Mouse (Mus musculus) C2C12 (cell line): ENCODE measurements around the gene Gm37240. TPM values are rescaled to one million over a fixed set of nuclear protein-coding genes. Genes with fewer than 3 reads are reported as not detected.

ENCODE experiments used
- H3K27me3 ChIP-seq: one replicate; pipeline ENCODE4 v1.6.1; 2011; ENCODE audit not compliant: control insufficient read depth, insufficient read depth, insufficient read length
- H3K36me3 ChIP-seq: one replicate; pipeline ENCODE4 v1.6.1; 2011; ENCODE audit not compliant: control insufficient read depth, insufficient read depth
- H3K4me3 ChIP-seq: one replicate; pipeline ENCODE4 v1.5.1; 2011; ENCODE audit warnings: mild to moderate bottlenecking, control low read depth; ENCODE audit not compliant: poor library complexity, insufficient read depth, severe bottlenecking
- H3K79me2 ChIP-seq: one replicate; pipeline ENCODE4 v1.6.1; 2011; ENCODE audit not compliant: control insufficient read depth, insufficient read depth
- H3K79me3 ChIP-seq: one replicate; pipeline ENCODE4 v1.6.1; 2011; ENCODE audit warnings: low read depth, control low read depth
- H3ac ChIP-seq: one replicate; pipeline ENCODE3; 2011; ENCODE audit warnings: low read depth; ENCODE audit not compliant: control insufficient read depth, insufficient read length
- CEBPB ChIP-seq: IDR thresholded peaks from one replicate; pipeline ENCODE4 v1.6.1; 2011; ENCODE audit warnings: low read depth, mild to moderate bottlenecking, control low read depth, moderate library complexity
- CTCF ChIP-seq: IDR thresholded peaks from one replicate; pipeline ENCODE4 v1.5.1; 2011; ENCODE audit not compliant: control insufficient read depth, insufficient read depth, insufficient read length
- FOSL1 ChIP-seq: IDR thresholded peaks from one replicate; pipeline ENCODE4 v1.8.0; 2011; ENCODE audit warnings: mild to moderate bottlenecking, low read length; ENCODE audit not compliant: poor library complexity, insufficient read depth, severe bottlenecking
- MAX ChIP-seq: IDR thresholded peaks from one replicate; pipeline ENCODE4 v1.6.1; 2011; ENCODE audit warnings: mild to moderate bottlenecking, control low read depth
- MYOD1 ChIP-seq: IDR thresholded peaks from one replicate; pipeline ENCODE4 v1.6.1; 2011; ENCODE audit warnings: low read depth; ENCODE audit not compliant: control insufficient read depth, insufficient read length
- MYOG ChIP-seq: IDR thresholded peaks from one replicate; pipeline ENCODE4 v1.6.1; 2011; ENCODE audit not compliant: control insufficient read depth, insufficient read length; ENCODE audit errors: extremely low read depth
- USF1 ChIP-seq: IDR thresholded peaks from one replicate; pipeline ENCODE4 v1.6.1; 2011; ENCODE audit warnings: low read depth, mild to moderate bottlenecking, control low read depth, moderate library complexity
- polyA plus RNA-seq: library from polyadenylated mRNA; unstranded; fragments of >200 nt; fragmentation: generic; extraction: Trizol; gene quantifications from one replicate; pipeline ENCODE4 v1.2.1, GENCODE M21; 2012; ENCODE audit warnings: missing spikeins

The Gm37240 gene
- polyA plus RNA-seq, 1 experiment = 7.3 TPM

GRCm38 (mm10) chr3:84645156-84646006, 1241.9 kb downstream of the Gm37240 start:
- H3K36me3 ChIP-seq = no peaks in the 10 kb centered on the region
- no peaks in the 10 kb centered on the region for H3K79me2 ChIP-seq
- no peak overlapping the region for H3ac ChIP-seq
- H3K27me3 ChIP-seq = no peaks in the 10 kb centered on the region
- H3K4me3 ChIP-seq = no peak overlapping the region
- TF ChIP-seq USF1 (no peak), CEBPB (no peak), MYOD1 (no peak), MYOG (no peak), CTCF (no peak), MAX (no peak), FOSL1 (no peak)
- no peaks in the 10 kb centered on the region for H3K79me3 ChIP-seq

GRCm38 (mm10) chr3:84642942-84643341, 1244.4 kb downstream of the Gm37240 start:
- Histone ChIP-seq H3K4me3 (no peak overlapping the region), H3K79me2 (no peaks in the 10 kb centered on the region), H3K36me3 (no peaks in the 10 kb centered on the region), H3ac (no peak overlapping the region), H3K27me3 (no peaks in the 10 kb centered on the region), H3K79me3 (no peaks in the 10 kb centered on the region)
- no peak for TF ChIP-seq MYOG

- no peaks in the 10 kb centered on the region for H3K27me3 ChIP-seq
- H3K79me2 ChIP-seq = no peaks in the 10 kb centered on the region
- H3K4me3 ChIP-seq = no peak overlapping the region
- no peak overlapping the region for H3ac ChIP-seq
- H3K36me3 ChIP-seq = no peaks in the 10 kb centered on the region
- TF ChIP-seq CTCF = no peak
- no peak for TF ChIP-seq MAX
- no peak for TF ChIP-seq CEBPB
- no peak for TF ChIP-seq FOSL1
- no peak for TF ChIP-seq MYOG
- TF ChIP-seq MYOD1 = no peak
- no peak for TF ChIP-seq USF1
- no peaks in the 10 kb centered on the region for H3K79me3 ChIP-seq
Observed at GRCm38 (mm10) chr3:84641391-84641790, 1245.9 kb downstream of the Gm37240 start.

DNA sequence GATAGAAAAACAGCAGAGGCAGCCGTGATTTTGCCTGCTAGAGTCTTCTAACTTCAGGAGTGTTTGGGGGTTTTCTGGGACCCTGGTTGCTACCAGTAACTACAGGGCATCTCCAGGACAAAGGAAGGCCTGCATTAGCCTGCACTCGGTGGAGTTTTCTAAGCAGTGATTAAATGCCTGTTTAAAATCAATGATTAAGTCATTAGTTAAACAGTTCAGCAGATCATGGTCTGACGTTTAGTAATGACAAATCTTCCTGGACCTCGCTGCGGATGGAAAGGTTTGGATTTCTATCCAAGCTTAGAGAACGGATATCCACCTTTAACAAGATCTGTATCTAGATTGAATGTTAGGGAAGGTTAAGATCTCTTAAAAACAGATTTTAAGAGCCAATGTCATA, 1246.8 kb downstream of the Gm37240 start:
- Histone ChIP-seq H3K36me3 (no peaks in the 10 kb centered on the region), H3ac (no peak overlapping the region), H3K79me2 (no peaks in the 10 kb centered on the region), H3K4me3 (no peak overlapping the region), H3K79me3 (no peaks in the 10 kb centered on the region), H3K27me3 (no peaks in the 10 kb centered on the region)
- no peak for TF ChIP-seq FOSL1

DNA sequence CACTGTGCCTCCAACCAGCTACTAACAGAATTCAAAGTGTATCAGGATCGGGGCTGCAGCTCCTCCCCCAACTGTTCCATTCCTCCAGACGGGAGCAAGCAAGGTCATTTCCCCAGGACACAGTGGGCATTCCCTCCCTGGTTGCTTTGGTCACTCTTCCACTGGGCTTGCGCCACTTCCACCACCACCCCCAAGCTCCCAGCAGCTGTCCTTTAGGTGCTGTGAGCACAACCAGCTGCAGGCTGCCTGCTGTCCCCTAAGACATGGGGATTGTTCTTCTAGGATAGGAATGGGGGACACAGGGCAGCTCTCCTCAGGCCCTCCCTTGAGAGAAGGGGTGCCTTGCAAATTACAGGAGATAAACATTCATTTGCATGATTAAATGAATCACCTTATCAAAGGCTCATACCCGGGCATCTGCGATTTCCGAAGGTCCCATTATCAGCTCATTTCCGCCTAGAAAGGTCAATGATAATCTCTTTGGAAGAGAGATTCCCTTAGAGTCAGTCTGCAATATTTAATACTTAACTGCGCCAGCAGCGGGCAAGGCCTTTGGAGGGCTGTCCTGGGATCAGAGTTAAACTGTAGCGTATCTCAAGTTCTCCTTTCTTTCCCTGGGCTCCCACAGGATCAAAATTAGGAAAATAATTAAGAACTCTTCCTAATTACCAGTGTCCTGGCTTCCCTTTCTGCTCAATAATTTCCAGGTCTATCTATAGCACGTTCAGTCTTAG, 1247.4 kb downstream of the Gm37240 start:
- Histone ChIP-seq H3ac (no peak overlapping the region), H3K79me2 (no peaks in the 10 kb centered on the region), H3K27me3 (no peaks in the 10 kb centered on the region), H3K36me3 (no peaks in the 10 kb centered on the region), H3K4me3 (no peak overlapping the region), H3K79me3 (no peaks in the 10 kb centered on the region)
- TF ChIP-seq USF1 (no peak), MYOD1 (no peak), CTCF (no peak), CEBPB (no peak), MYOG (no peak), MAX (no peak), FOSL1 (no peak)

DNA sequence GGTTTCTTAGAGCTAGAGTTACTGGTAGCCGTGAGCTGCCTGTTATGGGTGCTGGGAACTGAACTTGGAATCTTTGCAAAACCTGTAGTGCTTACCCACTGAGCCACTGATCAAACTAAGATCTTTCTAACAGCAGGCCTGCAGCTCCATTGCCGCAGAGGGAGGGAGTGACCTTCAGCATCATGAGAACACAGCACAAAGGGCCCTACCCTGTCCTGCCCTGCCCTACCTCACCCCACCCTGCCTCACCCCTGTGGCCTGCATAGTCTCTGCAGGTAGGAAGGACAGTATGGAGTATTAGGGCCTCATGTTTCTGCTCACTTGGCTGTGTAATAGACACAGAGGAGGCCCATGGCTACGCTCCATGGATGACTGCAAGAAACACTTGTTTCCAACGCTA, 1248.5 kb downstream of the Gm37240 start:
- H3K36me3 ChIP-seq = no peaks in the 10 kb centered on the region
- H3K79me3 ChIP-seq = no peaks in the 10 kb centered on the region
- TF ChIP-seq MAX (no peak), CTCF (no peak), MYOG (no peak)
- H3ac ChIP-seq = no peak overlapping the region
- no peak overlapping the region for H3K4me3 ChIP-seq
- no peaks in the 10 kb centered on the region for H3K79me2 ChIP-seq
- no peaks in the 10 kb centered on the region for H3K27me3 ChIP-seq
